Mouse (Mus musculus) lung, embryonic 16.5 days (tissue): Measurements from ENCODE around the gene Wdr26. TPM values are rescaled to one million over a fixed set of nuclear protein-coding genes. Genes with fewer than 3 reads are reported as not detected.

ENCODE experiments used
- ATAC-seq: fragments of 200-750 bp; cut with Nextera tagmentation; 2 replicates; pipeline ENCODE4 v1.8.0; 2017; ENCODE audit warnings: low read depth, mild to moderate bottlenecking, moderate library complexity
- H3K27ac ChIP-seq: fragments of 300-500 bp; sonication (generic); 2 replicates; pipeline ENCODE4 v1.5.1; 2014; ENCODE audit warnings: mild to moderate bottlenecking, control low read depth, low read length
- H3K27me3 ChIP-seq: fragments of 300-500 bp; sonication (generic); 2 replicates; pipeline ENCODE4 v1.6.1; 2014; ENCODE audit warnings: low read depth, low read length, mixed read lengths; ENCODE audit not compliant: control insufficient read depth, insufficient read depth
- H3K36me3 ChIP-seq: fragments of 300-500 bp; sonication (generic); 2 replicates; pipeline ENCODE4 v1.6.1; 2014; ENCODE audit warnings: low read length; ENCODE audit not compliant: control insufficient read depth, insufficient read depth
- H3K4me1 ChIP-seq: fragments of 300-500 bp; sonication (generic); replicated peaks from 2 replicates; pipeline ENCODE4 v1.6.1; 2014; ENCODE audit warnings: low read length, mixed read lengths; ENCODE audit not compliant: control insufficient read depth, insufficient read depth
- H3K4me2 ChIP-seq: fragments of 300-500 bp; sonication (generic); 2 replicates; pipeline ENCODE4 v1.6.1; 2014; ENCODE audit warnings: low read depth, low read length, control low read depth
- H3K4me3 ChIP-seq: fragments of 300-500 bp; sonication (generic); 2 replicates; pipeline ENCODE4 v1.5.1; 2014; ENCODE audit warnings: mild to moderate bottlenecking, low read length, control low read depth
- H3K9ac ChIP-seq: fragments of 300-500 bp; sonication (generic); 2 replicates; pipeline ENCODE4 v1.6.1; 2014; ENCODE audit warnings: low read length, control low read depth
- H3K9me3 ChIP-seq: fragments of 300-500 bp; sonication (generic); 2 replicates; pipeline ENCODE4 v1.6.1; 2016; ENCODE audit warnings: low read length; ENCODE audit not compliant: control insufficient read depth
- WGBS: fragments of 180-500 bp; shearing (Covaris S2); extraction: QIAGEN DNeasy Blood & Tissue Kit; methylation state at CpG from one replicate; pipeline ENCODE4 v1.1.7; 2014; 5-methylcytosine and 5-hydroxymethylcytosine counted together
- polyA plus RNA-seq: library from polyadenylated mRNA; unstranded; fragments of >200 nt; fragmentation: Nextera tagmentation; extraction: Ambion mirVana; gene quantifications from 2 replicates; pipeline ENCODE4 v1.2.1, GENCODE M21; 2015

The Wdr26 gene
- polyA plus RNA-seq, 1 experiment from 2014 or later = 30.0 TPM

- no peaks in the 10 kb centered on the region for H3K36me3 ChIP-seq
- H3K4me3 ChIP-seq = peak overlapping the region; percentile 45
- peaks cover 22% of the 10 kb centered on the region for H3K4me1 ChIP-seq
- H3K4me2 ChIP-seq = peak overlapping the region; percentile 75
- WGBS = 4% methylated on average over 20 of the region's 20 CpGs
- ATAC-seq = peak; percentile 66
- H3K9me3 ChIP-seq = no peaks in the 10 kb centered on the region
- H3K9ac ChIP-seq = peak overlapping the region; percentile 58
- H3K27me3 ChIP-seq = no peaks in the 10 kb centered on the region
- peak overlapping the region; percentile 90 for H3K27ac ChIP-seq
Observed at GRCm38 (mm10) chr1:181255891-181256688, 44.3 kb upstream of the Wdr26 start.

- ATAC-seq = no peak
- H3K9me3 ChIP-seq = no peaks in the 10 kb centered on the region
- no peaks in the 10 kb centered on the region for H3K36me3 ChIP-seq
- peaks cover 22% of the 10 kb centered on the region for H3K4me1 ChIP-seq
- 32% methylated on average over 9 of the region's 9 CpGs for WGBS
- no peak overlapping the region for H3K4me3 ChIP-seq
- peak overlapping the region; percentile 75 for H3K4me2 ChIP-seq
- peak overlapping the region; percentile 90; the same call in 1 of the 2 replicates for H3K27ac ChIP-seq
- no peaks in the 10 kb centered on the region for H3K27me3 ChIP-seq
- no peak overlapping the region for H3K9ac ChIP-seq
Observed at GRCm38 (mm10) chr1:181255450-181255849, 43.6 kb upstream of the Wdr26 start.

GRCm38 (mm10) chr1:181251624-181252023 lies 39.8 kb upstream of the Wdr26 start:
- no peak overlapping the region for H3K4me2 ChIP-seq
- H3K27me3 ChIP-seq = no peaks in the 10 kb centered on the region
- H3K27ac ChIP-seq = no peak overlapping the region
- H3K36me3 ChIP-seq = no peaks in the 10 kb centered on the region
- no peak for ATAC-seq
- H3K9me3 ChIP-seq = 0 out of 2 replicates have a peak, but pooled peaks cover 2% of the 10 kb centered on the region
- H3K4me3 ChIP-seq = no peak overlapping the region
- H3K4me1 ChIP-seq = peaks cover 15% of the 10 kb centered on the region
- no peak overlapping the region for H3K9ac ChIP-seq
- 67% methylated on average over 5 of the region's 5 CpGs for WGBS

- H3K4me2 ChIP-seq = no peak overlapping the region
- H3K4me3 ChIP-seq = no peak overlapping the region
- WGBS = 93% methylated on average over 8 of the region's 8 CpGs
- H3K27ac ChIP-seq = no peak overlapping the region
- H3K9ac ChIP-seq = no peak overlapping the region
- 0 out of 2 replicates have a peak, but pooled peaks cover 2% of the 10 kb centered on the region for H3K9me3 ChIP-seq
- no peak for ATAC-seq
- no peaks in the 10 kb centered on the region for H3K27me3 ChIP-seq
- peaks cover 14% of the 10 kb centered on the region for H3K4me1 ChIP-seq
- H3K36me3 ChIP-seq = no peaks in the 10 kb centered on the region
Observed at GRCm38 (mm10) chr1:181250961-181251360, 39.2 kb upstream of the Wdr26 start.

GRCm38 (mm10) chr1:181249537-181249936 lies 37.7 kb upstream of the Wdr26 start:
- Histone ChIP-seq H3K4me3 (no peak overlapping the region), H3K36me3 (no peaks in the 10 kb centered on the region), H3K4me1 (peaks cover 8% of the 10 kb centered on the region), H3K9ac (no peak overlapping the region), H3K27ac (no peak overlapping the region), H3K9me3 (0 out of 2 replicates have a peak, but pooled peaks cover 2% of the 10 kb centered on the region), H3K27me3 (no peaks in the 10 kb centered on the region), H3K4me2 (no peak overlapping the region)
- 85% methylated on average over 6 of the region's 6 CpGs for WGBS
- no peak for ATAC-seq

GRCm38 (mm10) chr1:181247175-181247574 lies 35.4 kb upstream of the Wdr26 start:
- Histone ChIP-seq H3K9ac (no peak overlapping the region), H3K4me2 (no peak overlapping the region), H3K4me1 (peaks cover 8% of the 10 kb centered on the region), H3K27me3 (no peaks in the 10 kb centered on the region), H3K4me3 (no peak overlapping the region), H3K27ac (no peak overlapping the region), H3K9me3 (0 out of 2 replicates have a peak, but pooled peaks cover 2% of the 10 kb centered on the region), H3K36me3 (no peaks in the 10 kb centered on the region)
- 70% methylated on average over 3 of the region's 3 CpGs for WGBS
- no peak for ATAC-seq

GRCm38 (mm10) chr1:181246487-181247138 lies 34.8 kb upstream of the Wdr26 start:
- Histone ChIP-seq H3K9me3 (0 out of 2 replicates have a peak, but pooled peaks cover 2% of the 10 kb centered on the region), H3K4me1 (peaks cover 8% of the 10 kb centered on the region), H3K4me3 (no peak overlapping the region), H3K4me2 (no peak overlapping the region), H3K9ac (no peak overlapping the region), H3K36me3 (no peaks in the 10 kb centered on the region), H3K27me3 (no peaks in the 10 kb centered on the region), H3K27ac (no peak overlapping the region)
- 0 out of 2 replicates have a peak, but pooled peaks have one; percentile 17 for ATAC-seq
- WGBS = 13% methylated on average over 7 of the region's 7 CpGs

- no peak overlapping the region for H3K4me2 ChIP-seq
- H3K4me1 ChIP-seq = peaks cover 8% of the 10 kb centered on the region
- no peaks in the 10 kb centered on the region for H3K36me3 ChIP-seq
- no peak overlapping the region for H3K27ac ChIP-seq
- WGBS = 67% methylated on average over 11 of the region's 11 CpGs
- H3K9me3 ChIP-seq = 0 out of 2 replicates have a peak, but pooled peaks cover 2% of the 10 kb centered on the region
- no peaks in the 10 kb centered on the region for H3K27me3 ChIP-seq
- H3K4me3 ChIP-seq = no peak overlapping the region
- ATAC-seq = no peak
- no peak overlapping the region for H3K9ac ChIP-seq
Observed at GRCm38 (mm10) chr1:181245554-181246486, 34.0 kb upstream of the Wdr26 start.
